Mouse (Mus musculus) myocyte (in vitro differentiated cells): ENCODE measurements around the gene Gm49384.
A peak's percentile ranks its signal among the peaks of the same experiment; 100 is the strongest.

ENCODE experiments used
- E2F4 ChIP-seq: IDR thresholded peaks from one replicate; pipeline ENCODE4 v1.6.1; 2011; ENCODE audit warnings: mild to moderate bottlenecking, control low read depth, moderate library complexity; ENCODE audit not compliant: insufficient read depth
- MYOD1 ChIP-seq, 3 experiments: IDR thresholded peaks; one replicate each; pipeline ENCODE4 v1.6.1; 2011; ENCODE audit warnings: control low read depth in 2 of 3, low read depth in 2 of 3, mild to moderate bottlenecking in 2 of 3, moderate library complexity in 1 of 3; ENCODE audit not compliant: insufficient read length in 2 of 3, control insufficient read depth in 1 of 3
- POLR2A ChIP-seq: IDR thresholded peaks from one replicate; pipeline ENCODE4 v1.6.1; 2011; ENCODE audit warnings: low read depth, mild to moderate bottlenecking, control low read depth, moderate library complexity; ENCODE audit not compliant: insufficient read length
- POLR2AphosphoS2 ChIP-seq: IDR thresholded peaks from one replicate; pipeline ENCODE4 v1.6.1; 2011; ENCODE audit warnings: low read depth, control low read depth; ENCODE audit not compliant: insufficient read length
- TCF12 ChIP-seq: IDR thresholded peaks from one replicate; pipeline ENCODE4 v1.6.1; 2011; ENCODE audit warnings: mild to moderate bottlenecking, control low read depth; ENCODE audit not compliant: poor library complexity, insufficient read depth, severe bottlenecking
- TCF3 ChIP-seq: IDR thresholded peaks from one replicate; pipeline ENCODE4 v1.6.1; 2011; ENCODE audit warnings: low read depth, control low read depth; ENCODE audit not compliant: insufficient read length
- USF1 ChIP-seq: IDR thresholded peaks from one replicate; pipeline ENCODE4 v1.6.1; 2011; ENCODE audit warnings: low read depth, mild to moderate bottlenecking, control low read depth, moderate library complexity

DNA sequence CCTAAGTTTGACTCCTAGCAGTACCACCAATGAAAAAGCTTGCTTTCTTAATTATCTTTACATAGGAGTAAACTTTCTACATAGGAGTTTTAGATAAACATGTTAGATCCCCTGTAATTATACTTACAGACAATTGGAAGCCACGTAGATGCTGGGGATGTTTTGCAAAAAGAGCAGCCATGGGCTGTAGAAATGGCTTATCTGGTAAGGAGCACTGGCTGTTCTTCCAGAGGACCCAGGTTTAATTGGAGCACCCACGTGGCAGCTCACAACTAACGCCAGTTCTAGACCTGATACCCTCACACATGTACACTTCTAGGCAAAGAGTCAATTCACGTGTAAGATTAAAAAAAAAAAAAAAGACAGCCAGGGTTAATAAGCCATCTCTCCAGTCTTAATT is 22.3 kb downstream of the Gm49384 start:
- TF ChIP-seq MYOD1 (IDR thresholded peaks at IDR 0.05; ENCODE audit: control insufficient read depth in 1 of 3, insufficient read length in 2 of 3, low read depth in 2 of 3) (no peak), POLR2AphosphoS2 (peak; percentile 54), USF1 (no peak), TCF3 (no peak), POLR2A (no peak), E2F4 (no peak), TCF12 (no peak)
